Mouse (Mus musculus): Measurements from ENCODE around the gene Agps. TPM values are rescaled to one million over a fixed set of nuclear protein-coding genes. Genes with fewer than 3 reads are reported as not detected.
"Not testable (repeated sequence)": the region's sequence is repeated elsewhere in the genome, so short reads cannot be mapped to it uniquely, and the experiment has no call there.

Gene Agps
- polyA plus RNA-seq, 1 experiment from 2014 or later, result 56.2 TPM

DNA sequence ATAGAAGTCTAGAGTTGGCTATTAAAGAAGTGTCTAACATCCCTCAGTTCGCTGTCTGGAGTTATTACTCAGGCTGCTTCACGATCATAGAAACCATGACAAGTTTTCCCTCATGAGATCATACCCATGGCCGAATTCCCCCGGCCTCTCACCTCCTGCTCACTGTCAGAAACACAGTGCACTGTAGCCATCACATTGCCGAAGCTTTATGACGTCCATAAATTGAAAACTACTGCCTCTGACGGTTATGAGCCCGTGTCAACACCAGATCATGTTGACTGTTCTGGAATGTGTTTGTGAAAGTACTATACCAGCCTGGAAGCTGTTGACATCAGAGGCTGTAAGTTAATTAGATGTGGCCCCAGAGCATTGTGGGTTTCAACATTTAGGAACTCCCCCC lies 118.7 kb downstream of the Agps start:
- no peaks in the 10 kb centered on the region for H3K27me3 ChIP-seq (replicated peaks)
- H3K4me3 ChIP-seq, result no peak overlapping the region
- no peak for ATAC-seq (ENCODE audit: low FRiP score, low read depth)
- H3K4me2 ChIP-seq (replicated peaks), result no peak overlapping the region
- H3K4me1 ChIP-seq, result no peaks in the 10 kb centered on the region
- H3K9ac ChIP-seq, result no peak overlapping the region
- no peak overlapping the region for H3K27ac ChIP-seq
- H3K36me3 ChIP-seq, result no peaks in the 10 kb centered on the region
- WGBS, result 85% methylated on average over 8 of the region's 8 CpGs
- no peaks in the 10 kb centered on the region for H3K9me3 ChIP-seq

- no peak overlapping the region for H3K4me3 ChIP-seq
- 94% methylated on average over 5 of the region's 5 CpGs for WGBS
Observed at GRCm38 (mm10) chr2:75953320-75953719, 121.3 kb downstream of the Agps start.

DNA sequence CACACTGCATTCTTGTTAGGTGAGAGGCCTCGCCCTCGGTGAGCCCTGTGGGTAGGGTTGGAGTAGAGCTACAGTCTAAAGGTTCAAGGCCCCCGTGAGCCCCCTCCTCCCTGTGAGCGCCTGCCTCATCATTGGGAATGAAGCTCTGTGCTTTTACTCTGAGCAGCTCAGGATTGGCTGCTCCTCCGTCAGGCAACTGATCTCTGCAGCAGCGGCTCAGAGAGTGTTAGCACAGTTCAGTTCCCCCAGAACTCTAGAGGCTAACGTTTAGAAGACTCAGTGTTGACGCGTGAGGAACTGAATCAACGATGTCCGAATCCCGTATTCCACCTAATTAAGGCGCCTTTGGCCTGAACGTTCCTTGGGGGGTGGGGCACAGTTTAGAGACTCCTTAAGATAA lies 123.7 kb downstream of the Agps start:
- no peaks in the 10 kb centered on the region for H3K27me3 ChIP-seq (replicated peaks)
- peaks cover 10% of the 10 kb centered on the region for H3K4me1 ChIP-seq

More at GRCm38 (mm10) chr2:75953320-75953719, 121.3 kb downstream of the Agps start:
- Histone ChIP-seq H3K9ac (no peak overlapping the region), H3K4me1 (no peaks in the 10 kb centered on the region), H3K9me3 (no peaks in the 10 kb centered on the region), H3K4me2 (replicated peaks) (no peak overlapping the region), H3K36me3 (no peaks in the 10 kb centered on the region), H3K27me3 (replicated peaks) (no peaks in the 10 kb centered on the region), H3K27ac (no peak overlapping the region)
- ATAC-seq (ENCODE audit: low FRiP score, low read depth), result no peak

DNA sequence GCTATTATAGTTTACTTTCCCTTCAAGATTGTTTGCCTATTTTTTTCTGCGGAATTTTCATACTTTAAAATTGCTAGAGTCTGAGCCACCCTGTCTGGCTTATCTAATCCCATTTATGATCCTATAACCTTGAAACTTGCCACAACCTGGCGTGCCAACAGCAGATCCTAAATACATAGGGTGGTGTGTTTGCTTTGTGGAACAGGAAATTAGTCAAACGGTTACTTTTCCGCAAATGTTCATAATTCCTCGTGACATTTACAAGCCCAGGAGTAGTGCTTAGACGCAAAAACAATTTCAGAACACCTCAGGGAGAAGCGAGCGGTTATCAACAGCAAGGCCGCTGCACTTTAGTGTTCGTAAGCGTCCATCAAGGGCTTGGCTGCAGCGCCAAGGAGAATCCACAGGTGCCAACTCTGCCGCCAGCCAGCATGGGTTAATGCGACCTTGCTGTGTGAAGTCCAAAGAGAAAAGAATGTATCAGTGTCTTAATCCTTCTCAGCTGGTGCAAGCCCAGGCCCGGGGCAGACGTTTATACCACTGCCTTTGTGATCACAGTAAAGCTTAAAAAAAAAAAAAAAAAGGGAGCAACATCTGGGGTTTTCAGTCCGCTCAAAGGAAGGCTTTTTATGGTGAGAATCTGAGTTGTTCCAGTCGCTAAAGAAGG lies 127.3 kb downstream of the Agps start:
- Histone ChIP-seq H3K27ac (no peak overlapping the region), H3K9ac (no peak overlapping the region), H3K4me1 (peaks cover 12% of the 10 kb centered on the region), H3K4me3 (no peak overlapping the region), H3K9me3 (no peaks in the 10 kb centered on the region), H3K4me2 (replicated peaks) (peak overlapping the region; percentile 45), H3K27me3 (replicated peaks) (no peaks in the 10 kb centered on the region), H3K36me3 (no peaks in the 10 kb centered on the region)
- 37% methylated on average over 18 of the region's 18 CpGs for whole genome bisulfite sequencing
- no peak for ATAC-seq (ENCODE audit: low FRiP score, low read depth)

More for the DNA sequence above, 123.7 kb downstream of the Agps start:
- Histone ChIP-seq H3K4me3 (no peak overlapping the region), H3K27ac (no peak overlapping the region), H3K9me3 (no peaks in the 10 kb centered on the region), H3K36me3 (no peaks in the 10 kb centered on the region), H3K4me2 (replicated peaks) (no peak overlapping the region), H3K9ac (no peak overlapping the region)
- 68% methylated on average over 14 of the region's 14 CpGs for WGBS
- no peak for ATAC-seq (ENCODE audit: low FRiP score, low read depth)

- Histone ChIP-seq H3K9ac (no peak overlapping the region), H3K27ac (no peak overlapping the region), H3K4me3 (no peak overlapping the region), H3K36me3 (no peaks in the 10 kb centered on the region), H3K9me3 (no peaks in the 10 kb centered on the region), H3K4me2 (replicated peaks) (peak overlapping the region; percentile 45), H3K27me3 (replicated peaks) (no peaks in the 10 kb centered on the region), H3K4me1 (peaks cover 18% of the 10 kb centered on the region)
- 11% methylated on average over 15 of the region's 15 CpGs for WGBS
- peak; percentile 46; the same call in 1 of the 2 replicates for ATAC-seq (ENCODE audit: low FRiP score, low read depth)
Observed at GRCm38 (mm10) chr2:75959850-75960365, 127.9 kb downstream of the Agps start.

- no peak for ATAC-seq (ENCODE audit: low FRiP score, low read depth)
- Histone ChIP-seq H3K36me3 (no peaks in the 10 kb centered on the region), H3K27me3 (replicated peaks) (no peaks in the 10 kb centered on the region), H3K9me3 (no peaks in the 10 kb centered on the region), H3K4me2 (replicated peaks) (peak overlapping the region; percentile 45), H3K27ac (no peak overlapping the region), H3K9ac (no peak overlapping the region), H3K4me3 (no peak overlapping the region), H3K4me1 (peaks cover 19% of the 10 kb centered on the region)
- WGBS, result 52% methylated on average over 15 of the region's 15 CpGs
Observed at GRCm38 (mm10) chr2:75960366-75961330, 128.7 kb downstream of the Agps start.

DNA sequence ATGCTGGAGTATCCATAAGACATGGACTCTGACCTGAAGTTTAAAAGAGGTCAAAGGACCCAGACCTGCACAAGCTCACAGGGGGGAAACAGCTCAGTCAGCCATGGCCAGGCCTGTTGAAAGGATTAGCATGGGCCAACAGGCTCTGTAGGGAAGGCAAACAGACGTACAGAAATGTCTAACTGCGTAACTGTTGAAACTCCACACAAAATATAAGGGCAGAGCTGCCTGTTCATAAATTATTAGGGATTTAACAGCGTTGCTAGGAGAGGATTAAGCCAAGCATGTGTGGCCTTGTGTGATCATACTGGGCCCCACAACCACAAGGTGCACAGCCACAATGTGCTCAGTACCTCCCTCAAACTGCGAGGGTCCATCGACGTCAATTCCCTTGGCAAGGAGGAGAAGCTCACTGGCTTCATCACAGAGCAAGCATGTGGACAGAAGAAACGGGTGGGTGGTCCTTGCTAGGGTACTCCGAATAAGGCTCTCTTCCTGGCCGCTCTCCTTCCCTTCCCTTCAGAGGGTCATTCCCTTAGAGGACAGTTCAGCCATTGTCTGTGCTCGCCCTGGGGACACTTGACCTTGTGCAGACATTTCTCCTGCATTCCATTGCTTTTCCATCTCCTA lies 131.3 kb downstream of the Agps start:
- 50% methylated on average over 10 of the region's 10 CpGs for WGBS
- no peak for ATAC-seq (ENCODE audit: low FRiP score, low read depth)

DNA sequence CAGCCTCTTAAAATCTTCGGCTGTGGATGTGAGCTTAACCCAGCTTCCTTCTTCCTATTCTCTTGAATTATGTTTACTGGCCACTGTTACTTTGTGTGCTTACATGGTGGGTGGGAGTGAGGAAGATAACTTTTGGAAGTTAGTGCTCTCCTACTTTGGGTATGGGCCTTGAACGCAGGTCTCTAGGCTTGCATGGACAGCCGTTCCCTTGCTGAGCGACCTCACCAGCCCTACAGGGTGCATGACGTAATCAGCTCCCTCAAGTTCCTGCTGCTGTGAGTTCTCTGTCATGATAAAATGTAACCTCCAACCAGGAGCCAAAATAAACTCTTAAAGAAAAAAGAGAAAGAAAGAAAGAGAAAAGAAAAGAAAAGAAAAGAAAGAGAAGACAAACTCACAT lies 132.1 kb downstream of the Agps start:
- no peaks in the 10 kb centered on the region for H3K27me3 ChIP-seq (replicated peaks)
- no peaks in the 10 kb centered on the region for H3K9me3 ChIP-seq
- no peak for ATAC-seq (ENCODE audit: low FRiP score, low read depth)
- H3K9ac ChIP-seq, result no peak overlapping the region
- no peak overlapping the region for H3K4me3 ChIP-seq
- H3K4me1 ChIP-seq, result peaks cover 19% of the 10 kb centered on the region
- no peaks in the 10 kb centered on the region for H3K36me3 ChIP-seq
- no peak overlapping the region for H3K27ac ChIP-seq
- 71% methylated on average over 5 of the region's 5 CpGs for WGBS
- H3K4me2 ChIP-seq (replicated peaks), result peak overlapping the region; percentile 45

More for the DNA sequence above, 131.3 kb downstream of the Agps start:
- H3K4me3 ChIP-seq, result no peak overlapping the region
- H3K9ac ChIP-seq, result no peak overlapping the region
- H3K9me3 ChIP-seq, result no peaks in the 10 kb centered on the region
- no peak overlapping the region for H3K4me2 ChIP-seq (replicated peaks)
- H3K4me1 ChIP-seq, result peaks cover 19% of the 10 kb centered on the region
- no peak overlapping the region for H3K27ac ChIP-seq
- no peaks in the 10 kb centered on the region for H3K36me3 ChIP-seq
- no peaks in the 10 kb centered on the region for H3K27me3 ChIP-seq (replicated peaks)

GRCm38 (mm10) chr2:75964512-75964911 lies 132.5 kb downstream of the Agps start:
- Histone ChIP-seq H3K9me3 (no peaks in the 10 kb centered on the region), H3K9ac (no peak overlapping the region), H3K4me2 (replicated peaks) (peak overlapping the region; percentile 45), H3K4me3 (no peak overlapping the region), H3K36me3 (no peaks in the 10 kb centered on the region), H3K27me3 (replicated peaks) (no peaks in the 10 kb centered on the region), H3K4me1 (peaks cover 19% of the 10 kb centered on the region), H3K27ac (no peak overlapping the region)
- peak; percentile 42; the same call in 1 of the 2 replicates for ATAC-seq (ENCODE audit: low FRiP score, low read depth)
- 17% methylated on average over 14 of the region's 14 CpGs for WGBS

- Histone ChIP-seq H3K9me3 (no peaks in the 10 kb centered on the region), H3K36me3 (no peaks in the 10 kb centered on the region), H3K27ac (no peak overlapping the region), H3K4me2 (replicated peaks) (peak overlapping the region; percentile 45), H3K4me3 (no peak overlapping the region), H3K4me1 (peaks cover 15% of the 10 kb centered on the region), H3K9ac (no peak overlapping the region), H3K27me3 (replicated peaks) (no peaks in the 10 kb centered on the region)
- 21% methylated on average over 5 of the region's 5 CpGs for WGBS
- ATAC-seq (ENCODE audit: low FRiP score, low read depth), result 0 out of 2 replicates have a peak, but pooled peaks have one; percentile 48
Observed at GRCm38 (mm10) chr2:75964972-75965371, 133.0 kb downstream of the Agps start.

DNA sequence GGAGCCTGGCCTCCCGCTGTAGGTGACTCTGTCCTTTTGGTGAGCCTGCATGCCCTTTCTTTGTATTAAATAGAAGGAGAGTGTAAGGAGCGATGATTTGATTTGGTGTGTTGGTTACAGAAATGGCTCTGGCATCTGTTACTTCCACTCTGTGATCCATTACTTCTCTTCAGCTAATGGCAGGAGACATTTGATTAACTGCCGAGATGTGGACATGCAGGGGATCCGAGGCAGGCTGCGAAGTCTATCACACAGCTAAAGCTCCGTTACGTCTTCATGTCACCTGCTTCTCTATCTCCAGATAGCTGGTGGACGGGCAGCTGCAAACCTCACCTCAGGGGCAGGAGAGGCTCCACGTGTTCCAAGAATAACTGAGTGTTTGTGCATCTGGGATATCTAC lies 142.2 kb downstream of the Agps start:
- no peak overlapping the region for H3K4me2 ChIP-seq (replicated peaks)
- no peak overlapping the region for H3K4me3 ChIP-seq
- H3K36me3 ChIP-seq, result no peaks in the 10 kb centered on the region
- H3K4me1 ChIP-seq, result no peaks in the 10 kb centered on the region
- WGBS, result 67% methylated on average over 9 of the region's 9 CpGs
- ATAC-seq (ENCODE audit: low FRiP score, low read depth), result no peak
- no peaks in the 10 kb centered on the region for H3K9me3 ChIP-seq
- no peaks in the 10 kb centered on the region for H3K27me3 ChIP-seq (replicated peaks)
- H3K9ac ChIP-seq, result no peak overlapping the region
- H3K27ac ChIP-seq, result no peak overlapping the region

GRCm38 (mm10) chr2:75976070-75976469 lies 144.1 kb downstream of the Agps start:
- not testable (repeated sequence) for H3K27me3 ChIP-seq (replicated peaks); H3K9ac ChIP-seq; H3K4me1 ChIP-seq; H3K4me2 ChIP-seq (replicated peaks); H3K36me3 ChIP-seq; ATAC-seq (ENCODE audit: low FRiP score, low read depth); H3K27ac ChIP-seq; H3K4me3 ChIP-seq; H3K9me3 ChIP-seq
- 90% methylated on average over 2 of the region's 2 CpGs for WGBS
